Mouse (Mus musculus): ENCODE results near the gene Crispld2.

- TF ChIP-seq CTCF (IDR thresholded peaks at IDR 0.05; ENCODE audit: borderline replicate concordance, extremely low read depth, insufficient read depth, insufficient read length), result no peak
- no peak for TF ChIP-seq POLR2A (IDR thresholded peaks at IDR 0.05; ENCODE audit: borderline replicate concordance, extremely low read depth, insufficient read depth, insufficient read length, poor library complexity, severe bottlenecking)
Measured at GRCm38 (mm10) chr8:120072827-120073226, 80.6 kb downstream of the Crispld2 start.
